Mouse (Mus musculus) cerebellum, adult 2 months (tissue): Measurements from ENCODE around the gene Pir.

Experiments
- CTCF ChIP-seq: fragments of 200-500 bp; IDR thresholded peaks from 2 replicates; pipeline ENCODE4 v1.5.1; 2011; ENCODE audit warnings: low read depth, mild to moderate bottlenecking, control low read depth, low read length, moderate library complexity, borderline replicate concordance; ENCODE audit not compliant: insufficient read depth
- POLR2A ChIP-seq: fragments of 200-500 bp; IDR thresholded peaks from 2 replicates; pipeline ENCODE4 v1.6.1; 2011; ENCODE audit warnings: low read length, control low read depth, borderline replicate concordance; ENCODE audit not compliant: insufficient read depth

- TF ChIP-seq POLR2A (no peak), CTCF (no peak)
These were observed 103.9 kb downstream of the Pir start, which contains the start of gene Vegfd for GRCm38 (mm10) chrX:164373081-164373480.
